Mouse (Mus musculus) urinary bladder, postnatal 25 days (tissue): ENCODE measurements around the gene Trim6.
"Not testable (repeated sequence)": the region's sequence is repeated elsewhere in the genome, so short reads cannot be mapped to it uniquely, and the experiment has no call there.

Experiments
- DNase-seq: peaks from one replicate; pipeline ENCODE4 v3.0.0; 2022; ENCODE audit warnings: low spot score

Gene Trim6

GRCm38 (mm10) chr7:104218701-104219569 is at the start of gene Trim6:
Gene Trim6 (plus strand): TSS chr7:104218793.
- peak; percentile 70 for DNase-seq

- DNase-seq, result no peak
Observed at GRCm38 (mm10) chr7:104169634-104170204, 48.9 kb upstream of the Trim6 start.

GRCm38 (mm10) chr7:104175085-104175484 is 43.5 kb upstream of the Trim6 start:
- no peak for DNase-seq

GRCm38 (mm10) chr7:104178422-104179054 is 40.1 kb upstream of the Trim6 start:
- DNase-seq, result no peak

- DNase-seq, result no peak
Observed at GRCm38 (mm10) chr7:104179074-104179473, 39.5 kb upstream of the Trim6 start.

GRCm38 (mm10) chr7:104183292-104183691 is 35.3 kb upstream of the Trim6 start, which contains the start of gene Olfr648:
Gene Olfr648 (minus strand): TSS chr7:104183392.
- no peak for DNase-seq

- DNase-seq, result no peak
Observed at GRCm38 (mm10) chr7:104191275-104191674, 27.3 kb upstream of the Trim6 start.

GRCm38 (mm10) chr7:104195885-104196284 is 22.7 kb upstream of the Trim6 start, which contains the start of gene Olfr649:
Gene Olfr649 (minus strand): TSS chr7:104195985.
- DNase-seq, result no peak

GRCm38 (mm10) chr7:104199822-104200221 is 18.8 kb upstream of the Trim6 start:
- peak; percentile 68 for DNase-seq

GRCm38 (mm10) chr7:104206197-104206596 is 12.4 kb upstream of the Trim6 start:
- DNase-seq, result no peak

- no peak for DNase-seq
Observed at GRCm38 (mm10) chr7:104216011-104216535, 2.5 kb upstream of the Trim6 start.

- no peak for DNase-seq
Observed at GRCm38 (mm10) chr7:104217881-104218280, 712 bp upstream of the Trim6 start.

- DNase-seq, result peak; percentile 20
Observed at GRCm38 (mm10) chr7:104231203-104231602, 12.6 kb downstream of the Trim6 start.

GRCm38 (mm10) chr7:104240857-104241256 is 22.3 kb downstream of the Trim6 start:
- no peak for DNase-seq

GRCm38 (mm10) chr7:104243616-104244015 is 25.0 kb downstream of the Trim6 start:
- no peak for DNase-seq

GRCm38 (mm10) chr7:104244287-104245181 is 25.9 kb downstream of the Trim6 start, which contains the start of gene Trim34a:
Gene Trim34a (plus strand): TSS chr7:104244457.
- DNase-seq, result peak; percentile 29

- DNase-seq, result not testable (repeated sequence)
Observed at GRCm38 (mm10) chr7:104260380-104260779, 41.8 kb downstream of the Trim6 start.

- not testable (repeated sequence) for DNase-seq
Observed at GRCm38 (mm10) chr7:104265335-104265734, 46.7 kb downstream of the Trim6 start.

- not testable (repeated sequence) for DNase-seq
Observed at GRCm38 (mm10) chr7:104279361-104279760, 60.8 kb downstream of the Trim6 start.
